Mouse (Mus musculus): ENCODE data around the gene Rgs7. TPM values are rescaled to one million over a fixed set of nuclear protein-coding genes. Genes with fewer than 3 reads are reported as not detected.
A peak's percentile ranks its signal among the peaks of the same experiment; 100 is the strongest.

The Rgs7 gene
- total RNA-seq, 2 experiments from 2014 or later = 108 to 120 TPM

DNA sequence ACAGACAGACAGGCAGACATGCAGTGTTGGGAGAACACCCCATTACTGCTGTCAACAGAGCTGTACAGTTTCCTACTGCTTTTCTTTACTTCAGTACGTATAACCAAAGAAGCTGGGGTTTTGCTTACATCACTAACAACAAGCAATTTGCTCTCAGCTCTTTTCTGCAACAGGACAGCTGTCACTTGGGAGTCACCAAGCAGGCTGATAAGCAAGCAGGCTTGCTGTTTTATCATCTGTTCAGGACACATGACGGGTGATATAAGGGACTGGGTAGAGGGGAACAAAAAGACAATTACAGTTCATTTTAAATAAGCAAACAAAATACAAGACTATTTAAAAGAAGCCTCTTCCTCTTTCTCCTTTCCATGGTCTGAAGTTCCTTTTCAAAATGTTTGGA lies 289.4 kb downstream of the Rgs7 start:
- intact Hi-C loops (cut with DNase I) = no loop called here
- DNase-seq (ENCODE audit: low spot score in 2 of 2) = no peak

DNA sequence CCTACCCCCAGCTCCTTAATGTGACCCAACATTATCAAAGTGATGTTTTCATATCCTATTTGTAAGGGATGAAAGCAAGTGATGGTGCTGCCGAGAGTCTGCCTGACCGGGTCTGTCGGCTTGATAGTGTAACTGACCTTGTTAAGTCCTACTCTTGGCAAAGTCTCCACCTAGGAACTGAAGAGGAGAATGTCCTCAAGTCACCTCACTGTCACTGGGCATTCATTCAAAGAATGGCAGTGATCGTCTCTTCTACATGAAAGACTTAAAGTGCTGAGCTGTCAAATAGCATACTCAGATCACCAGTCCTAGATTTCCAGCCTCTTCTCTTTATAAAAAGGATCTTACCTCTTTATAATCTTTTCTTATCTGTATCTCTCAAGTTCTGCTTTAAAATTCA lies 293.4 kb downstream of the Rgs7 start:
- no peak for DNase-seq (ENCODE audit: low spot score in 2 of 2)

DNA sequence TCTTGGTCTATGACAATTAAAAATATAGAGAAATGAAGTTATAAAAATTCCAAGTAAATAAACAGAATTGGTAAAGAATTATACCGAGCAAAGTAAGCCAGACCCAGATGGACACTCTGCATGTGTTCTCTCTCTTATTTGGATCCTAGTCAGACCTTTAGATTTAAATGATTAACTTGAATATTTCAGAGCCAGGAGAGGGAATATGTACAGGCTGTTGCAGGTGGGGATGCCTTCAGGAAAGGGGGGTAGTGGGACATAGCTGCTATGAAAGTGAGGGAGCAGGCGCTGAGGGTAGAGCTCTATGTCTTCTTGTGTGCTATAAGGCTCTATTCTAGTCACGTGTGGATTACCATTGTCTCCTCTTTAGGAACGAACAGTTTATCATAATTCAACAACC lies 296.5 kb downstream of the Rgs7 start:
- DNase-seq (ENCODE audit: low spot score in 2 of 2) = no peak
- intact Hi-C loops (cut with DNase I) = no loop called here

More for the DNA sequence above, 293.4 kb downstream of the Rgs7 start:
- intact Hi-C loops (cut with DNase I) = no loop called here

DNA sequence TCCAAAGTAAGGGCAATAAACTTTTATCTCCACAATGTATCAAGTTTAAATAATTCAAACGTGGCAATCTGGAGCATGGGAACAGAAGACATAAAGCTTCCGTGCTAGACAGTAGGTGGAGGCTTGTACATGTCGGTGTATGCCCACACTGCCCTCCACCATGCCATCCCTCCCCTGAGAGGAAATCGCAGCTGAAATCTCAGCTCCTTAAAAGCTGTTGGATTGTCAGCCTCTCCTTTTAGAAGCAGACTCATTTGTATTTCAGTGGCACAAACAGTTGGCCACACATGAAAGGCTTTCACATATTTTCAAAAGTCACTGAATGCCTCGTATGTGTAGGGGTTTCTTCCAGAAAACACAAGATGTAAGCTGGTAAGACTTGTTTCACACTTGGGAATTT lies 304.1 kb downstream of the Rgs7 start:
- intact Hi-C loops (cut with DNase I) = no loop called here
- no peak for DNase-seq (ENCODE audit: low spot score in 2 of 2)

DNA sequence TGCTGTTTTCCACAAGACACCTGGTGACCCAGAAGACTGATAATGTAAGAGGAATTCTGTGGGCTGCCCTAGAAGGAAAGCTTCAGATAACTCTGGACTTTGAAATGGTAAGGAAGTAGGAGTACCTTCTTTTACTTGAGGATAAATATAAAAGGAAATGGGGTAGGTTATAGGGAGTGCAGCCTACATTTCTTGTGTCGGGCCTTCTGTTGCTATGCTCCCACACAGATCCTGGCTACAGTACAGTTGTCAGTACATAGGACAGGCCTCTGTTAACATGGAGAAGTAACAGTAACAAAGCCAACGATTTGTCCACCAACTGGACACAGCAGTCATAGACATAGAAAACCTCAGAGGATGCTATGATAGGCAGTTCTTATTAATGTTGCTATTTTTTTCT lies 307.1 kb downstream of the Rgs7 start:
- intact Hi-C loops (cut with DNase I) = no loop called here
- DNase-seq (ENCODE audit: low spot score in 2 of 2) = peak; percentile 27 to 41

DNA sequence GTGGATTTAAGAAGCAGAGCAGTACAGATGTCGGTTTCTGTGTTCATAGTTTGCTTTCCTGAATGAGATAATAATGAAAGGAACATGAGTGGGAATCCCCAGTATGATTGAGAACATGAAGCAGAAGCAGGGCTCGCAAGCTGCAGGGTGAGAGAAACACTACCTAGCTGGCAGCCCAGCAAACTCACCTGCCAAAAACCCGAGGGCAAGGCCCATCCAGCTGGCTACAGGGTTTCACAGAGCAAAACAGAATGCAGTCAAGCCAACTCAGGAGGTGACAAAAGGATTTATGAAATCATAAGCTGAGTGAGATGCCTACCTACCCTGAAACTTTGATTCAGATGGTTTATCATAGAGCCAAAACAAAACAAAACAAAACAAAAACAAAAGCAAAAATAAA lies 307.6 kb downstream of the Rgs7 start:
- intact Hi-C loops (cut with DNase I) = no loop called here
- DNase-seq (ENCODE audit: low spot score in 2 of 2) = peak in 1 of 2 experiments; percentile 13

DNA sequence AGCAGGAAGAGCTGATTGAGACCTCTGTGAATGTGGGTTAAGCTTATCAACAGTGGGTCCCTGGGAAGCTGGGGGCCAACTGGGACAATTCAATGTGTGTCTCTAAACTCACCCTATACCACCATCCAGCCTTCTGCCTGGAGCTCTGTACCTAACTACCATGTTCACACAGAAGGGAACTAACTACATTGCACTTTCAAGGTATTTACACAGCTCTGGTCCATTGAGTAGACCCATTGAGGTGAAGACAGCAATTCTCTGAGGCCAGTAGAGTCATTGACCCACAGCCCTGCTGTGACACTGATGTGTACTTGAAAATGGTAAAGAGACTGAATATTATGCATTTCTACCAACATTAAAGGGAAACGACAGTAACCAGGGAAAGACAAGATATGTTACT lies 313.6 kb downstream of the Rgs7 start:
- intact Hi-C loops (cut with DNase I) = no loop called here
- no peak for DNase-seq (ENCODE audit: low spot score in 2 of 2)

DNA sequence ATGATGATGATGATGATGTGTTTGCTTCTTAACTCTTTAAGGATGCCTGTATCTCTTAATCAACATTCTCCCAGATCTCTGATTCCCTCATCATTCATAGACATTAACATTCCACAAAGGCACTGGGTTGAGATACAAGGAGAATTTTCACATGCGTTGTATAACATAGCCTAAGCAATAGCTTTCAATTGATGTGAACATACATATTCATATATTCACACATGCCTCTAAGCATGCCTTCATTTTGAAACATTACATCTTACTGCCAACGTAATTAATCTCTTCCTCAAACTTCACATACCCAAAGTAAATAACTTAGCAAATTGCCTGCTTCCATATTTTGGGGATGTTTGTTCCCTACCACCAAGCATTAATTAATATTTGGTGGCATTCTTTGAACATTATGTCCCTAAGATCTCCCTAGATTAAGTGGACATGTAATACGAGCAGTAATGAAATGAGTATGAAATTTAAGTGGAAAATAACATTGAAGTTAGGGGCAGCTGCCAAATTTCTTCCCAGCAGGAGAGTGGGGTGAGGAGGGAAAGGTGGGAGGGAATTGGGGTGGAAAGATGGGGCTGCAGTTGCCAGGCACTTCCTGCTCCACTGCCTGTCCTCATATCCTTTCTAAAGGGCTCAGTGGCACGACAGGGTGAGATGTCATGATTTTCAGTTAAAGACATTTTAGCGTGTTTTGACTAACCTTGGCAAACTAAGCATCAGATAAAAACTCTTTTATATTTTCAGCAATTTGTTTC lies 317.2 kb downstream of the Rgs7 start:
- intact Hi-C loops (cut with DNase I) = no loop called here
- DNase-seq (ENCODE audit: low spot score in 2 of 2) = no peak

DNA sequence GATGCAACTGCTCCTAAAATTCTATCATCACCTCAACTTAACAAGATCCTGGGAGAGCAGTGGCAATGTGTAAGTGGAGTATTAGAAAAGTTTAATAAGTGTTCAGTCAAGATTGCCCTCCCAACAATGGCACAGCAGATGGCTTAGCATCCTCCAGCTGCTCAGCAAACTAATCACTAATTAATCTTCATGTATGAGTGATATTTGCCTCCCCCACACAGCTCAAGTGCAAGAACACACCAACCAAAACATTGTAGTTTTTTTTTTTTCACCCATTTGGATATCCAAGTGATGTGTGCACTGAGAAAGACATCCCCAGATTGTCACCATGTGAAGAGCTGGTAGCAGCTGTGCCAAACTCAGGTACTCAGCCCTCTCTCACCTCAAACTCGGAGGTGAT lies 336.8 kb downstream of the Rgs7 start:
- no peak for DNase-seq (ENCODE audit: low spot score in 2 of 2)
- intact Hi-C loops (cut with DNase I) = no loop called here

DNA sequence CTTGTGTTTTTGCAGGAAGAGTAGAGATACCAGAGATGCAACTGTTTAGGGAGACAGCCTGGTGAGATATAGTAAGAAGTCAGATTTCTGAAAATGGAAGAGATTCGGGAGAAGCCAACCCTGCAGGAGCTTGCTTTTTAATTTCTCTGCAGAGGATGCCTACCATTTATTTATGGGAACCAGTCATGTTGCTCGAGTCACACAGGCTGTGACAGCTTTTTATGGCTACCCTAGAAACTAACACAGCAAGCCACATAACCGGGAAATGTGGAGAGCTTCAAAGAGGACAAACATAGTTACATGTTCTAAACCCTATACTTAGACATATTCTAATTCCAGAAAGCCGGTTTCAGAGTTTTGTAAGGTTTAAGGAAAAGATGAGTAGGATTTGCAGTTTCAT lies 349.2 kb downstream of the Rgs7 start:
- DNase-seq (ENCODE audit: low spot score in 2 of 2) = peak; percentile 27 to 33
- intact Hi-C loops (cut with DNase I) = no loop called here

DNA sequence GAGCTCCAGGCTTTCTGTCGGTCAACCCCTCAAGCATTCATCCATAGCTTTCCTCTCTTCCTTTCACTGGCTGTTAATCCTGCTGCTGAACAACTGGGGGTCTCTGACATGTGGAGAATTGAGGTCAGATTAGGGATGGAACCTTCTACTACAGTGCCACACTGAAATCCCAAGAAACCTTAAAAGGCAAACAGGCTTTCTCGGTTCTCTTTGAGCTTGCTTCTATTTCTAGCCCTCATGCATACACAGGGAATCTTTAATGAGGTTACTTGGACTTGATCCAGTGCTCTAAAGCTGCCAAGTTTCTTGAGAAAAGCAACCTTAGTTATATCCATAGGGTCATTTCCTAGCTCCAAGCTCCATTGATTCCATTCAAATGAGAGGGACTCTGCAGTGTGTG lies 363.8 kb downstream of the Rgs7 start:
- intact Hi-C loops (cut with DNase I) = no loop called here
- DNase-seq (ENCODE audit: low spot score in 2 of 2) = no peak

DNA sequence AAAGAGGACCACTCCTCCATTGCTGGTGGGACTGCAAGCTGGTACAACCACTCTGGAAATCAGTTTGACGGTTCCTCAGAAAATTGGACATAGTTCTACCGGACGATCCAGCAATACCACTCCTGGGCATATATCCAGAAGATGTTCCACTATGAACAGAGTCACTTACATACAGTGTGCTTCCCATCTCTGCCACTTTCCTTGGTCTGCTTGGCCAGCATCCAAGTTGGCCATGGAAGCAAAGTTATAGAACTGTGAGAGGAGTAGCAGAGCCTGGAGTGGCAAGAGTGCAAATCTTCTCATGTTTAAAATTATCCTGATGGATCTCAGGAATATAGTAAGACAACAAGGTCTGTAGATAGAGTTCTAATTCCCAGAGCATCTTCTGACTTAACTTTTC lies 367.9 kb downstream of the Rgs7 start:
- intact Hi-C loops (cut with DNase I) = no loop called here

DNA sequence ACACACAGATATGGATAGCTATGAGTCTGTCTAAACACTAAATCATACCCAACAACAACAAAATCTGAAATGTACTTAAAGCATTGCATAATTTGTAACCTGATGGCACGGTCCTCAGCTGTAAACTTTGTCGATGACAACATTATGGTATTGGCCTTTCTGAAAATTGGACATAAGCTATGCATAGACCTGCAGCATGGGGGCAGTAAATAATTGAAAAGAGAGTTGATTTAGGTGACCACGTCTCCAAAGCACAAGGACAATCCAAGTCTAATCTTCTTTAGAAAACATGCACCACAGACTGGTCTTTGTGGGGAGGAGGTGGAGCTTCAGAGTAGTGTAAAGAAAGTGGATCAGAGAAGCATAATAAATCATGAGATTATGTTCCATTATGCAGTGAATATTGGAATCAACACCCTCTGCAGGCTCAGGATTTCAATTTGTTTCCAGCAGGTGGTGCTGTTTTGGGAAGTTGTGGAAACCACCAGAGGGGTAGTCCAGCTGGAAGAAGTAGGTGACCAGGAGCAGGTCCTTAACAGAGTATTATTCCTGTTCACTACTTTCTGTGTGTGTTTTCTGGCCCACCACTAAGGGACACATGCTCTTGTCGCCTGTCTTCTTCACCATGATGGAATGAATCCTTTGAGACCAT lies 373.3 kb downstream of the Rgs7 start:
- no peak for DNase-seq (ENCODE audit: low spot score in 2 of 2)
- intact Hi-C loops (cut with DNase I) = no loop called here

More for the DNA sequence above, 367.9 kb downstream of the Rgs7 start:
- DNase-seq (ENCODE audit: low spot score in 2 of 2) = no peak

DNA sequence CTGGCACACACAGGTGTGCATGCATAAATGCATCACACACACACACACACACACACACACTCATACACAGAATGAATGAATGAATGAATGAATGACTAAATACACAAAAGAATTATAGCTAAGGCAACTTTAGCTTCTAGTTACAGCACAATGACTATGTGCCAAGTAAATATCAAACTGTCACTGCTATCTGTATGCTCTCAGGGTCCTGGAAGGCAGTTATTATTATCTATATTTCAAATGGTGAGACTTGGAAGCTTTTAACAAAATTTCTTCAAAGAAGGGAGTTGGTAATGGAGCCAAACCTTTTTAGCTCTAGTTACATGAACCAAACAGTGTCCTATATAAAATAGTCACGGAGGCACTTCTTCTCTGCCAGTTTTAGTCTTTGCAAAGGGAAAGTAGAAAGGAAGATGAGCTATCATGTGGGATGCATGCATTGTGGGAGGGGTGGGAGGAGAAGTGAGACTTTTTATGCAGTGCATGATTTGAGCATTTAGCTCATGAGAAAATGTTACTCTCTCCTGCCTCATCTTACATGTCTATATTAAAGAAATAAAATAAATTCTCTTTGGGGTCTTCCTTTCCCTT lies 383.9 kb downstream of the Rgs7 start:
- no peak for DNase-seq (ENCODE audit: low spot score in 2 of 2)
- intact Hi-C loops (cut with DNase I) = no loop called here

DNA sequence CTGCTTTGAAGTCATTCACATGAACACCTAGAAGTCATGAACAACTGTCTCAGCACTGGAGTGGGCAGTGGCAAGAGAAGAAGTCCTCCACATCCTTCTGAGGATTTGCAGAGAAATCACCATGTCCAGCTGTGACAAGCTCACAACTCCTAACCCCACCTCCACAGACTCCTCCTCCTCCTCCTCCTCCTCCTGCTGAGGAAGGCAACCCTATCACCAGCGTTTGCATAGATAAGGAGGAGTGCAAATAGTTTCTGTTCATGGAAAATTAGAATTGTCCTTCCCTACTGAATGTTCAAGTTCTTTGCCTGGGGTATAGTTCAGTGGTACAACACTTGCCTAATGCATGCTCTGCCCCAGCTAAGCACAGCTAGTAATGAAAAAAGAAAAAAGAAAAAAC lies 386.0 kb downstream of the Rgs7 start:
- intact Hi-C loops (cut with DNase I) = no loop called here
- no peak for DNase-seq (ENCODE audit: low spot score in 2 of 2)

DNA sequence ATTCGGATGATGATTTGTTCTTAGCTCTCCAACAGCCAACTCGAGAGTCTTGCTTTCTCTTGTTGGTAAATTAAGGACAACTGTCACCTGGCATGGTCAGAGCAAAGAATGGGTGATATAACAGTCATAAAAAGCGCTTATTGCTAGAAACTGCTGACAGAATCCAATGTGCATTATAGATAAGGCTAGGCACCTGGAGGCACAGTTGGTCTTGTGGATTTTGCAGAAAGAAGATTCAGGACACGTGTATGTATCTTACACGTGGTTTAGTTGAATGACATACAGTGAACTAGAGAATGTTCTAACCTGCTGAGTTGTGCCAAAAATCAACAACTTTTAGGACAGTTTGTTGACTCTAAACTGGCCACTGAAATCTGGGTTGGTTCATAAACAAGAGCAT lies 386.9 kb downstream of the Rgs7 start:
- intact Hi-C loops (cut with DNase I) = no loop called here
- DNase-seq (ENCODE audit: low spot score in 2 of 2) = peak in 1 of 2 experiments; percentile 0

DNA sequence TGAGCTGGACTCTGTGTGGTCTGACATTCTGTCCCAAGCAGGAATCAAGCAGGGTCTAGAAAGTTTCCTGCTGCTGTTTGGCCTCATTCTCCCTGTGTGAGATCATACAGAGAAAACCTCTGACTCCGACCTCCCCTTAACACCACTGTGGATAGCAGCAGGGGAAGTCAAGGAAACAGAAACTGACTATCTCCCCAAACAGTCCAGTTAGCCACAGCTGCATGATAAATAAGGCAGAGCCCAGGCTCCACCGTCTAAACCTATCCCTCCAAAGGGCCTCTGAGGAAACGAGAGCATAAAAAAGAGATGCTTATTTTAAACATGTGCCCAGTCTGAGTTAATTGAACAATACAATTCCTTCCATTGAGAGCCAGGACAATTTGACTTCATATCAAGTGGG lies 395.3 kb downstream of the Rgs7 start:
- DNase-seq (ENCODE audit: low spot score in 2 of 2) = no peak
- intact Hi-C loops (cut with DNase I) = no loop called here

DNA sequence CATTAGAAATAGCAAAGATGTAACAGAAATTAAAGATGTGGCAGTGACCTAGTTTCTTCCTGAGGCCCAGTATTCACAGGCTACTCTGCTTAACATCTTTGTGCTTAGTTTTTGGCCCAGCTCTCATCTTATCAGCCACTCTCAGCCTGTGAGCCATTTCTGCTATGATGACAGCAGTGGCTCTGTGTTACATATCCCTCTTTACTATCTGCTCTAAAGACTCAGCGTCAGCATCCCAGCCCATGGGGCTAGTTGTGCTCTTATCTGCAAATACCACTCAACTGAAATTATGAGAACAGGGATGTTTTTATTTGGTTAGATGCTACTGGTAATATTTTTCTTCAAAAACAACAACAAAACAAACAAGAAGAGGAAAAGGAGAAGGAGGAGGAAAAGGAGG lies 410.2 kb downstream of the Rgs7 start:
- no peak for DNase-seq (ENCODE audit: low spot score in 2 of 2)
- intact Hi-C loops (cut with DNase I) = no loop called here

DNA sequence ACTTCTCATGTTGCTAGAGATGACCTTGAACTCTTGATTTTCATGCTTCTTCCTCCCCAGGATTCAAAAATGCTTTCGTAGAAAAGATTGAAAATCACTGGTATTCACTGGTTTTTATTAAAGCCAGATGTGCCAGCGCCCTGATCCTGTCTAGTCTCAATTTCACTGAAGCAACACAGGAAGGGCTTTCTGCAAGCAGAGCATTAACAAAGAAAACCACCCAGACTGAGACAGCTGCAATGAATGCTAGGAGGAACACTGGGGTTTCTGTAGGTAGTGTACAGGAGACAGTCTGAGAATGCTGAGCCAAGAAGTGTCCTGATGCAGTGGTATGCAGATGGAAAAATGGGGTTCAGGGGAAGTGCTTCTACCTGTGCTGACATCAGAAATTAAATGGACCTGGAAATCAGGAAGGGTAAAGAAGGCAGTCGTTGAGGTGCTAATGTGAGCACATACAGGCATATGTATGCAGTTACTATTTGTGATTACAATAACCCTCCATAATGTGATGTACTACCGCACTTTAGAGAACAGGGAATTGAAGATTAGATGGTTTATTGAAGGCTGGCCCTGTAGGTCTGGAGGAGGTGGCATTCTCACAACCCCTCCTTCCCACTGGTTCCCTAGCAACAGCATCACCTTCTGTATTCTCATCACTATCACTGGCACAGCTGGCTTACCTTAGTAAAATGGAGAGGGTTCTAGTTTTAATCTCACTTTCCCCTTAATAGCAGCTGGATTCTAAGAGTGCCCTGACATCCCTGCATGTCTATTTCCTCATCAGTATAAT lies 412.3 kb downstream of the Rgs7 start:
- intact Hi-C loops (cut with DNase I) = no loop called here

DNA sequence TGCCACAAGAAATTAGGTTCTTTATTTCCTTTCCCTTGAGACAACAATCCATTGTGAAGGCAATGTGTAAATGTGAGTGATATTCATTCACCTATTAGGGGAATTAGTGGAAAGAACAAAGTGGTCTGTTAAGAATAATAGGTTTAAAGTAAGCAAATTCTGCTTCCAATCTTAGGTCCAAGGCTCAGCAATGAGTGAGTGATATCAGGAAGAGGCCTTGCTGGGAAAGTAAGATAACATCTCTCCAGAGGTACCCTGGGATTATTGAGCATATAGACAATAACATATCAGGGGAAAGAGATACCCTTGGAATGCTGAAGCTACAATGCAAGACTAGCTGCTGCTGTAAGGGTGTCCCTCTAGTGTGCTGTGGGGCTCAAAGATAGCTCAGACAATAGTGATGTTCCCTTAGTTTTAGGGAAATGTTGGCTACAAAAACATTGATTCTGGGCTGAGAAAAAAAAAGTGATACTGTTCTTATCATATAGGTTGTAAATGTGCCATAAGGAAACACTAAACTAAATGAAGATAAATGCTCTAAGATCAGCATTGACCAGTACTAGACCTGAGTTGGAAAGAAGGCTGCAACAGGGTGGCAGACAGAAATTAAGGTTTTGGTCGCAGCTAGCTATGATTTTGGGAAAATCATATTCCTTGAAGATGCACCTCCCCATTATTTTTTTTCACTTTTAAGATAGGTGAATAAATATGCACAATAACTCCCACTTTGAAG lies 418.6 kb downstream of the Rgs7 start:
- intact Hi-C loops (cut with DNase I) = no loop called here
- DNase-seq (ENCODE audit: low spot score in 2 of 2) = no peak

More for the DNA sequence above, 412.3 kb downstream of the Rgs7 start:
- no peak for DNase-seq (ENCODE audit: low spot score in 2 of 2)

Data from left cerebral cortex, postnatal 36 days (tissue).